Mouse (Mus musculus) kidney, adult 11 months (tissue): Measurements from ENCODE around the gene Med23.

Experiments
- DNase-seq: peaks from one replicate; pipeline ENCODE4 v3.0.0; 2022

The Med23 gene

DNA sequence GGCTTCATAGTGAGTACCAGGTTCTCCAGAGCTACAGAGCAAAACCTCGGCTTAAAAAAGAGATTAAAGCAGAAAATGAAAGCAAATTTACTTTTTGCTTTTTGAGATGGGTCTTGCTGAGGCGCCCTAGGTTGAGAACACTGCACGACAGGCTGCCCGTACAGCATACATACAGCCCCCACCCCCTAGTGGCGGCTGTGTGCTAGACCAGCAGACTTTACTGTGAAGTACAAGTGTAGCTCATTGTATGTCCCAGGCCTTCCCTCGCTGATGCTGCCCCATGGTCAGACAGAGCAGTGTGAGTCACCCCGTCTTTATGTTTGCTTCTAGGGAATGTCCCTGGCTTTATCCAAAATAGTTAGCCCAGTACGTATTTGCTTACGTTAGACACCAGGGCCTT lies 16.2 kb downstream of the Med23 start:
- no peak for DNase-seq

DNA sequence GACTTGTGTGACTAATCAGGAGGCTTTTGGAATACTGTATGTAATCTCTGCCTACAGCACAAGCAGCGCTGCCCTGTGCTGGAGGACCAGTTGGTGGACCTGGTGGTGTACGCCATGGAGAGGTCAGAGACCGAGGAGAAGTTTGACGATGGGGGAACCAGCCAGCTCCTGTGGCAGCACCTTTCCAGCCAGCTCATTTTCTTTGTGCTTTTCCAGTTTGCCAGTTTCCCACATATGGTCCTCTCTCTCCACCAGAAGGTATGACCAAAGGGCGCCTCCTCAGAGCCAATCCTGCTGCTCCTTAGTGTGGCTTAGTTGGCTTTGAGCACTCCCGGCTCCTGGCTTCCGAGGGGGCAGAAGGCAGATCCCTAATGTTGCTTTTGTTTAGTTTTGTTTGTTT lies 18.6 kb downstream of the Med23 start:
- no peak for DNase-seq

DNA sequence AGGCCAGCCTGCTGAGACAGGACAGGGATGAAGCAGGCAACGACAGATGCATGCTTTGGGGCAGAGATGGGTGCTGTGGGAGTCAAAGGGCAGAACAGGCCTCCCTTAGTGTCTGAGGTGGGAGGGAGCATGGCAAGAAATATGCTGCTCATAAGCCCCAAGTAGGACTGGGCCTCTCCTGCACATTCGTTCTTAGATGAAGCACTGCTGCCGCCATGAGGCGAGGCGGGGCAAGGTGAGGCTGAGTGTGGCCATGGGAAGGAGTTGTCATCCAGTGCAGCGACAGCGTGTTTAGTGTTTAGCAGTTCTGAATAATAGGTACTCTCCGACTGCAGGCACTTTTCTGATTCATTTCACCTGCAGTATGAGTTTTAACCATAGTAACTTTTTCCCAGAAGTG lies 26.1 kb downstream of the Med23 start:
- DNase-seq: peak; percentile 12

GRCm38 (mm10) chr10:24905627-24906026 lies 35.8 kb downstream of the Med23 start:
- DNase-seq: no peak

GRCm38 (mm10) chr10:24911199-24911598 lies 41.4 kb downstream of the Med23 start:
- DNase-seq: no peak

GRCm38 (mm10) chr10:24912576-24912975 lies 42.8 kb downstream of the Med23 start:
- no peak for DNase-seq

DNA sequence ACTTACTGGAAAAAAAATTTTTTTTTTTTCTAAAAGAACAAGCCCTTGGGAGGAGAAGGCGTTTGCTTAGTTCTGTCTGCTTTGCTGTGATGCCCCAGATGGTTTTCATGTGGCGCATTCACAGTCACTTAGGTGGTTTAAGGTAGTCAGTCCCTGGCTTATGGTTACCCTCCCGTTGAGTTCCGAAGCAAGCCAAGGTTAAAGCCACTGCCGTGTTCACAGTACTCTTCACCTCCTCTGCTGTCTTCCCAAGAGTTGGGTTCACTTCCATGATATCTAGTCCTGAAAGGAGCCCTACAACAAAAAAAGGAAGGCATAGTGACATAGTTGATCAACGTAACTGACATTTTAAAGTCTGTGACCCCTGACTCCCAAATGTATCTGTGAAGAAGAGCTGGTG lies 45.7 kb downstream of the Med23 start:
- DNase-seq: no peak

DNA sequence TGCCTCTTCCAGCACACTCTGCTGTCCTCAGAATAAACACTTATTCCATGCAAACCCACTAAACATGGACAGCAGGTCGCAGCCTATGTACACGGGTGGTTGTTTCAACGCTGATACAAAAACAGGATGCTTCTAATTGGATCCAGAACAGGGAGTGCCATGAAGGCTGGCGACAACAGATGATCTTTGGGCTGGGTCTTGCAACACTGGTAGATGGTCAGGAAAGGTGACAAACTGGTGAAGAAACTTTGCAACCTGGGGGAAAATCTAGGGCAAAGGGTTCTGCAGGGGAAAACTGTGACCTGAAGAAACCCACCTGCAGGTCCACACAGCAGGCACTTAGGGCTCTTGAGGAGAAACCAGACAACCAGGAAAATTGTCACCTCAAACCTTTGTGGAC lies 53.2 kb downstream of the Med23 start:
- DNase-seq: no peak

DNA sequence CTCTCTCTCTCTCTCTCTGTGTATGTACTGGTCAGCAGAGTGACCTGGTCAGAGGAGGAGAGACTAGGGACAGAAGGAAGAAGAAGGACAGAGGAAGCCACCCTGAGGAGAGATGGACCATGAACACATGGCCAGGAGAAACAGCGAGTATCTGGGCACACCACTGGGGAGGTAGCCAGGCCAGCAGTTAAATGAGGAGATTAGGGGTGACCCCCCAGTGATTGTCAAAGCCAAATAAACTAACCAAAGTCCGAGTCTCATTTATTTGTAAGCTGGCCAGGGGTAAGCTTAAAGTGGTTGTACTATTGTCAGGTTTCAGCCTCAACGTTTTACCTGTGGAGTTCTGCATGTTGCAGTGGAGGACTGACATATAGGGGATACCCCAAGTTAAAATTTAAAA lies 54.5 kb downstream of the Med23 start:
- DNase-seq: no peak

- DNase-seq: no peak
Measured at GRCm38 (mm10) chr10:24926380-24926779, 56.6 kb downstream of the Med23 start.

- no peak for DNase-seq
Measured at GRCm38 (mm10) chr10:24926962-24927720, 57.4 kb downstream of the Med23 start, which contains the start of gene Arg1. Gene Arg1 (minus strand): TSS chr10:24927484.

DNA sequence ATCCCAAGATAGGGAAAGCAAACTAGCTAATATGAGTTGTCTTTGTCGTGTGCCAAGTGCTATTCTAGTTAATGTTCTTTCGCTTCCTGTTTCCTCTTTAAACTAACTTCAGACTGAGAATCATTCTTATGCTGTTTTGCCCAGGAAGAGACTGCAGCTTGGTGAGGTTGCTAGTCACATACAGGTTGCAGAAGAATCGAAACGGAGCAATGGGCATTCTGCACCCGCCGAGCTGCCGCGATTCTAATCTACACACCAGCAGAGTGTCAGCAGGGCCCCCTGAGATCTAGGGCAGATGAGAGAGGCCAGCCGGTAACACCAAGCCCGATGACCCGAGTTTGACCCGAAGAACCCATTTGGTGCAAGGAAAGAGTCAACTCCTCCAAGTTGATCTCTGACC lies 58.3 kb downstream of the Med23 start:
- DNase-seq: no peak

- DNase-seq: no peak
Measured at GRCm38 (mm10) chr10:24930143-24930542, 60.4 kb downstream of the Med23 start.

- DNase-seq: no peak
Measured at GRCm38 (mm10) chr10:24947871-24948270, 78.1 kb downstream of the Med23 start.

DNA sequence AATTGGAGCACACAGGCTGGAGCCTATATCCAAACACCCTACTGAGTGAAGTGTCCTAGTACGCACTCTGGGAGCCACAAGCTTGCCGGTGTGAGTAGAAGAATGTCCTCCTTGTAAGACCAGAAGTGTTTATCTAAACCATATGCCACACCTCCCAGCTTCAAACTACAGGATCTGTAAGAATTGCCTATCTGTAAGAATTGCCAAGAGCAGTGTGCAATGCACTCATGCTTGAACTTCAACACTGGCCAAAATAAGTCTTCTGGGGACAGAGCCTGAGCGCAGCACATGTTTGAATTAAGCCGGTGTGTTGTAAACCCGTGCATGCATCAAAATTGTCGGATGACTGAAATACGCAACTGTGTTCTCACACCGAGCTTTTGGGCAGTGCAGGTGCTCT lies 78.5 kb downstream of the Med23 start:
- DNase-seq: no peak

DNA sequence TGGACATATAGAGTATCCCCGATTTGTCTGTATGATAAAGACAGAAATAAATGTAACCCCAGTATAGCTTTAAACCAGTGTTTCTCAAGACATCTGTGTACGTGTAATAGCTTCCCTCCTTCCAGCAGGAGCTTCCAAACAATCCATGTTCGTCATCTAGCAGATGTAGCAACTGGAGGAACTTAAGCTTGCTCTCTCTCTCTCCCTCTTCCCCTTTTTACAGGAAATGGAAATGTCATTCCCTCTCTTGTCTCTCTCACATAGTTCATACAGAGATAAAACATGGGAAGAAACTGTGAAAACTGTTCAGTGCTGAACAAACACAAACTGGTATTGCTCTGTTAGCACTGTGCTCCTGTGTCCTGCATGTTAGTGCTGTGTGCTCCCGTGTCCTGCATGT lies 80.4 kb downstream of the Med23 start:
- DNase-seq: no peak

- DNase-seq: no peak
Measured at GRCm38 (mm10) chr10:24951575-24951974, 81.8 kb downstream of the Med23 start.

DNA sequence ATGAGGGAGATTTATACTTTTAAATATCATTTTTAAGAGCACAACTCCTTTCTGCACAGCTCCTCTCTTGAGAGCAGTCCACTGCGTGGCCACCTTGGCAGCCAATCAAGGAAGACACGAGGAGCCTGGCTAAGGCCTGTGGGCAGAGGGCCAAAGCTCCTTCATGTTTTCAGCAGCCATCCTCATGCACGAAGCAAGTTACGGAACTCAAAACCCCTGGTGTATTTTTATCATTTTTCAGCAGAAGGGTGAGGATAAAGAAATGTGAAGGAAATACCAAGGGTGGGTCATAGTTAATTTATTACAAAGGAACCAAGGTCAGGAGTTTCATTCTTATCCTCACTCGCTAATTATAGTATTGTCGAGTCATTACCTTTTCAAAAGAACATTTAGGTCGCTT lies 82.8 kb downstream of the Med23 start:
- no peak for DNase-seq

DNA sequence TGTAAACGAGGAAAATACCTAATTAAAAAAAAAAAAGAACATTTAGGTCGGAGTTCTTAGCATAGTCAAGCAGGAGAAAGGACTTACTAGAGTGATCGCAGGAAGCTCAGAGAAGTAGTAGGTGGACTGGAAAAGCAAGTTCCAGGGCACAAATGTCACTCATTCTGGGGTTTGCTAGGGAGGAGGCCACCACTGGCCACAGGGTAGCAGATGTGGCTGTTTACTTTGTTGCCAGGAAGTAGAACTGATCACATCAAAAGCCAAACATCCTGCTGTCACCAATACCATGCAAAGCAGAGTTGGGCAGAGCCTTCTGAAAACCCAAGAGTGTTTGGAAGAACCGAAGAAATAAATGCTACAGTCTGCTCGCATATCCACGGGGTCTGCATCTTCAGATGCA lies 84.1 kb downstream of the Med23 start:
- DNase-seq: no peak

DNA sequence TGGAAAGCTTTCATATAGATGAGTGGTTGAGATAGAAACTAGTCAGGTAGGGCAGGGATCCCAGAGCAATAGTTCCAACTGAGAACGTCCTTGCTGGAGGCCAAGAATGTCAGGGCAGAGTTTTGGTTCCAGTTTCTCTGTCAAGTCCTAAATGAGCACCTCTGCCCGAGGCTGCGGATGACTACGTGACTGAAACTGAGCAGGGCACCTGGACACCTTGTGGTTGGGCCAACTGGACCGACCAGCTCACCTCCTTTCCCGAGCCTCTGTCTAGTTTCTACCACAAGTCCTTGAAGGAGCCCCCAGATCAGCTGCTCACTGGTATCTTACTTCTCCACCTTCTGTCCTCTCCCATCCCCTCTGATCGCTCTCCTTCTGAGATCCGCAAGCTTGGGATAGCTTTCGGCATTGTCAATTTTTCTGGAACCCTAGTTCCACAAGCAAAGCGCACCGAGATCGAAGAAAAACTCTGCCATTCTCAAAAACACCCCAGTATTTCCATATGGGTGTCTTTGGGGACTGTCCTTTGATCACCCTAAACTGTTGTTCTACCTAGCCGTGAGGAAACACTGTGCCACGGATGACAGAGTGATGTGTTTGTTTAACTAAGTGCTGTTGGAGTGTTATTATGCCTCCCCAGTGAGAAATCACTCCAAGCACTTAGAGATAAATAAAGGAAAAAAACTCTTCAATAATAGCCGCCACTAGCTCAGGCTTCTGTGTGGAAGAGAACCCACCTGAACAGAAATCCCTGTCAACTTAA lies 88.7 kb downstream of the Med23 start:
- no peak for DNase-seq

GRCm38 (mm10) chr10:24959043-24959916 lies 89.5 kb downstream of the Med23 start:
- DNase-seq: peak; percentile 6

DNA sequence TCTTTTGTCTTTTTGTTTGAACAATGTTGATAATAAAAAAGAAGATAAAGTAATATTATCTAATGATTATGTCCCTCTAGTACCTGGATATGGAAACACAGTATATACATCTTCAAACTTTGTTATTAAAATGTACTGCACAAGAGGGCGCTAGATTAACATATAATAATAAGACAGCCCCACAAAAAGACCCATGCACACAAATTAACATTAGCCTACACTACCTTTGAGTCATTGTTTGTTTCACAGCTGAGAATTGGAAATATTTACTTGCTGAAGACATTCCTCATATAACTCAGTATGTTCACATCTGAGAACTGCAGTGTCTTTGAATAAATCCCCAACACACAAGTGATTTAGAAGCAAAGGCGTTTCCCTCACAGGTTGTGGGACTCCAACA lies 91.3 kb downstream of the Med23 start:
- no peak for DNase-seq

DNA sequence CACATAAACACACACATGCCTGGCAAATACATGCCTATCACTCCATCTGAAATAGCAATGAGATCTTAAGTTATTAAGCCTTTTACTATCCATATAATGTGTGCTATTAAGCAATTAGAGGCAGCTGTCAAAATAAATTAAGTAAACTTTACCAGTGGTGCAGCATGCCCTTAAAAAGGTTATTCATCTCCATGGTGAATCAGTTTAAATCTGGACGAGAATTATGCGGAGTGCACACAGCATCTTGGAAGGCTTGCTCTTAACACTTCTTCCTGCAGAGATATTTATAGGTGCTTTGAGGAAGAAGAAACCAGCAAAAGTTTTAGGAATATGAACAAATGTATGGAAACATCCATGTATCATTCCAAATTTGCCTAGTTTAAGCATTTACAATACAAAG lies 92.1 kb downstream of the Med23 start:
- no peak for DNase-seq
